Mouse (Mus musculus): ENCODE data around the gene Srgap1.

GRCm38 (mm10) chr10:121998806-121999205, 48.3 kb downstream of the Srgap1 start:
- TF ChIP-seq POLR2A (IDR thresholded peaks at IDR 0.05; ENCODE audit: borderline replicate concordance, extremely low read depth, insufficient read depth, insufficient read length, poor library complexity, severe bottlenecking) (no peak), CTCF (IDR thresholded peaks at IDR 0.05; ENCODE audit: borderline replicate concordance, extremely low read depth, insufficient read depth, insufficient read length) (no peak)

Measured in brain, embryonic 14.5 days (tissue).